Mouse (Mus musculus) lung, adult 2 months (tissue): Measurements from ENCODE around the gene Rab6a.

Experiments used
- CTCF ChIP-seq: fragments of 200-500 bp; IDR thresholded peaks from 2 replicates; pipeline ENCODE4 v1.5.1; 2011; ENCODE audit warnings: mild to moderate bottlenecking, low read length, control low read depth; ENCODE audit not compliant: insufficient read depth
- POLR2A ChIP-seq: fragments of 200-500 bp; IDR thresholded peaks from 2 replicates; pipeline ENCODE4 v1.6.1; 2011; ENCODE audit warnings: low read depth, mild to moderate bottlenecking, control low read depth, low read length, borderline replicate concordance; ENCODE audit errors: extremely low read depth

- TF ChIP-seq POLR2A = no peak
- no peak for TF ChIP-seq CTCF
Observed at GRCm38 (mm10) chr7:100683241-100683640, 76.0 kb downstream of the Rab6a start.
